Mouse (Mus musculus) limb, embryonic 14.5 days (tissue): Measurements from ENCODE around the gene Zfp423. TPM values are rescaled to one million over a fixed set of nuclear protein-coding genes. Genes with fewer than 3 reads are reported as not detected.

ENCODE experiments used
- ATAC-seq: fragments of 200-750 bp; cut with Nextera tagmentation; 2 replicates; pipeline ENCODE4 v1.8.0; 2017; ENCODE audit warnings: low read depth, moderate number of reproducible peaks, moderate TSS enrichment; ENCODE audit not compliant: low FRiP score
- DNase-seq: peaks from one replicate; pipeline ENCODE4 v3.0.0-alpha.2; 2015; ENCODE audit warnings: low spot score
- H3K27ac ChIP-seq: fragments of 300-500 bp; sonication (generic); replicated peaks from 2 replicates; pipeline ENCODE4 v1.5.1; 2014; ENCODE audit warnings: low read depth, mild to moderate bottlenecking, low read length, moderate library complexity, mixed read lengths
- H3K27me3 ChIP-seq: fragments of 300-500 bp; sonication (generic); 2 replicates; pipeline ENCODE4 v1.6.1; 2014; ENCODE audit warnings: low read length, mixed read lengths; ENCODE audit not compliant: control insufficient read depth, insufficient read depth
- H3K36me3 ChIP-seq: fragments of 300-500 bp; sonication (generic); 2 replicates; pipeline ENCODE4 v1.6.1; 2014; ENCODE audit warnings: mild to moderate bottlenecking, low read length, moderate library complexity, mixed read lengths; ENCODE audit not compliant: control insufficient read depth, insufficient read depth
- H3K4me1 ChIP-seq: fragments of 300-500 bp; sonication (generic); 2 replicates; pipeline ENCODE4 v1.6.1; 2014; ENCODE audit warnings: antibody characterized with exemption, low read length, mixed read lengths; ENCODE audit not compliant: control insufficient read depth, insufficient read depth
- H3K4me2 ChIP-seq: fragments of 300-500 bp; sonication (generic); replicated peaks from 2 replicates; pipeline ENCODE4 v1.6.1; 2014; ENCODE audit warnings: low read depth, mild to moderate bottlenecking, low read length, moderate library complexity; ENCODE audit not compliant: severe bottlenecking
- H3K4me3 ChIP-seq: fragments of 300-500 bp; sonication (generic); replicated peaks from 2 replicates; pipeline ENCODE4 v1.5.1; 2014; ENCODE audit warnings: low read length
- H3K9ac ChIP-seq: fragments of 300-500 bp; sonication (generic); 2 replicates; pipeline ENCODE4 v1.6.1; 2014; ENCODE audit warnings: mild to moderate bottlenecking, low read depth, low read length, moderate library complexity; ENCODE audit not compliant: severe bottlenecking
- H3K9me3 ChIP-seq: fragments of 300-500 bp; sonication (generic); 2 replicates; pipeline ENCODE4 v1.6.1; 2016; ENCODE audit warnings: low read length; ENCODE audit not compliant: control insufficient read depth
- POLR2A ChIP-seq: fragments of 200-500 bp; IDR thresholded peaks from 2 replicates; pipeline ENCODE4 v1.8.0; 2012; ENCODE audit warnings: inconsistent platforms, mild to moderate bottlenecking, moderate library complexity, borderline replicate concordance; ENCODE audit not compliant: insufficient read depth, insufficient read length; ENCODE audit errors: extremely low read depth
- WGBS: fragments of 180-500 bp; shearing (Covaris S2); extraction: QIAGEN DNeasy Blood & Tissue Kit; methylation state at CpG from one replicate; pipeline ENCODE4 v1.1.7; 2014; 5-methylcytosine and 5-hydroxymethylcytosine counted together
- polyA plus RNA-seq, 2 experiments: library from polyadenylated mRNA; depleted of rRNA in 1 of 2; stranded (reverse) in 1 of 2; unstranded in 1 of 2; fragments of >200 nt; fragmentation: Nextera tagmentation in 1 of 2; extraction: Ambion mirVana in 1 of 2; gene quantifications; 2 replicates each; pipeline versions ENCODE4 v1.2.1 to v1.2.3; 2012 to 2014

Zfp423 gene
- polyA plus RNA-seq, 2 experiments: 24.4 to 46.4 TPM

- Histone ChIP-seq H3K9ac (no peak overlapping the region), H3K4me2 (no peak overlapping the region), H3K4me3 (no peak overlapping the region), H3K27me3 (no peaks in the 10 kb centered on the region), H3K4me1 (peaks cover 42% of the 10 kb centered on the region), H3K27ac (no peak overlapping the region), H3K9me3 (no peaks in the 10 kb centered on the region), H3K36me3 (peaks cover under 1% of the 10 kb centered on the region; the same call in 1 of the 2 replicates)
- no peak for DNase-seq
- no peak for TF ChIP-seq POLR2A
- ATAC-seq: no peak
- 76% methylated on average over 8 of the region's 8 CpGs for WGBS
Measured at GRCm38 (mm10) chr8:87863128-87863527, 96.3 kb downstream of the Zfp423 start.

- WGBS: 15% methylated on average over 5 of the region's 5 CpGs
- peaks cover 42% of the 10 kb centered on the region for H3K4me1 ChIP-seq
- 0 out of 2 replicates have a peak overlapping the region, but pooled peaks have one; percentile 10 for H3K27ac ChIP-seq
- no peak for ATAC-seq
- no peak for TF ChIP-seq POLR2A
- H3K9ac ChIP-seq: no peak overlapping the region
- H3K9me3 ChIP-seq: no peaks in the 10 kb centered on the region
- H3K4me3 ChIP-seq: no peak overlapping the region
- no peaks in the 10 kb centered on the region for H3K27me3 ChIP-seq
- DNase-seq: peak; percentile 32
- H3K4me2 ChIP-seq: peak overlapping the region; percentile 11
- peaks cover 14% of the 10 kb centered on the region for H3K36me3 ChIP-seq
Measured at GRCm38 (mm10) chr8:87861718-87862117, 97.7 kb downstream of the Zfp423 start.

- Histone ChIP-seq H3K27me3 (no peaks in the 10 kb centered on the region), H3K9ac (no peak overlapping the region), H3K4me1 (peaks cover 36% of the 10 kb centered on the region), H3K27ac (no peak overlapping the region), H3K4me3 (no peak overlapping the region), H3K36me3 (peaks cover 19% of the 10 kb centered on the region), H3K9me3 (no peaks in the 10 kb centered on the region), H3K4me2 (peak overlapping the region; percentile 6; the same call in 1 of the 2 replicates)
- no peak for TF ChIP-seq POLR2A
- WGBS: 17% methylated on average over 6 of the region's 6 CpGs
- DNase-seq: no peak
- no peak for ATAC-seq
Measured at GRCm38 (mm10) chr8:87860905-87861304, 98.5 kb downstream of the Zfp423 start.

- WGBS: 75% methylated on average over 3 of the region's 3 CpGs
- Histone ChIP-seq H3K36me3 (peaks cover 6% of the 10 kb centered on the region), H3K27me3 (no peaks in the 10 kb centered on the region), H3K4me1 (peaks cover 24% of the 10 kb centered on the region), H3K4me3 (no peak overlapping the region), H3K27ac (no peak overlapping the region), H3K4me2 (no peak overlapping the region), H3K9me3 (no peaks in the 10 kb centered on the region), H3K9ac (no peak overlapping the region)
- ATAC-seq (no peak), DNase-seq (no peak)
- TF ChIP-seq POLR2A: no peak
Measured at GRCm38 (mm10) chr8:87851871-87852270, 107.5 kb downstream of the Zfp423 start.

GRCm38 (mm10) chr8:87851380-87851779 is 108.0 kb downstream of the Zfp423 start:
- H3K9me3 ChIP-seq: no peaks in the 10 kb centered on the region
- 56% methylated on average over 5 of the region's 5 CpGs for WGBS
- H3K4me1 ChIP-seq: peaks cover 24% of the 10 kb centered on the region
- H3K4me3 ChIP-seq: no peak overlapping the region
- no peaks in the 10 kb centered on the region for H3K27me3 ChIP-seq
- H3K27ac ChIP-seq: no peak overlapping the region
- no peak for ATAC-seq
- no peak overlapping the region for H3K4me2 ChIP-seq
- TF ChIP-seq POLR2A: no peak
- DNase-seq: no peak
- H3K36me3 ChIP-seq: peaks cover 2% of the 10 kb centered on the region; the same call in 1 of the 2 replicates
- no peak overlapping the region for H3K9ac ChIP-seq

- no peak overlapping the region for H3K4me3 ChIP-seq
- H3K27me3 ChIP-seq: no peaks in the 10 kb centered on the region
- no peak overlapping the region for H3K9ac ChIP-seq
- no peak overlapping the region for H3K4me2 ChIP-seq
- ATAC-seq (no peak), DNase-seq (no peak)
- H3K4me1 ChIP-seq: peaks cover 24% of the 10 kb centered on the region
- 85% methylated on average over 5 of the region's 5 CpGs for WGBS
- H3K36me3 ChIP-seq: 0 out of 2 replicates have a peak, but pooled peaks cover 4% of the 10 kb centered on the region
- no peak for TF ChIP-seq POLR2A
- H3K9me3 ChIP-seq: no peaks in the 10 kb centered on the region
- no peak overlapping the region for H3K27ac ChIP-seq
Measured at GRCm38 (mm10) chr8:87848836-87849235, 110.6 kb downstream of the Zfp423 start.
